Mouse (Mus musculus) urinary bladder, adult 2 months (tissue): ENCODE data around the gene Grxcr1. TPM values are rescaled to one million over a fixed set of nuclear protein-coding genes. Genes with fewer than 3 reads are reported as not detected.
A peak's percentile ranks its signal among the peaks of the same experiment; 100 is the strongest.

Experiments used
- DNase-seq: peaks from one replicate; pipeline ENCODE4 v3.0.0; 2022; ENCODE audit warnings: low spot score
- polyA plus RNA-seq: library from polyadenylated mRNA; depleted of rRNA; stranded (reverse); fragments of >200 nt; gene quantifications from 2 replicates; pipeline ENCODE4 v1.2.3, GENCODE M21; 2012; rRNA removed

The Grxcr1 gene
- polyA plus RNA-seq, result not detected in 2 replicates

GRCm38 (mm10) chr5:68031744-68032143 lies at the start of gene Grxcr1:
Gene Grxcr1 (plus strand): TSS chr5:68031835.
- DNase-seq, result no peak

- no peak for DNase-seq
These were observed 49.6 kb upstream of the Grxcr1 start for GRCm38 (mm10) chr5:67981946-67982526.

- DNase-seq, result no peak
These were observed 41.2 kb upstream of the Grxcr1 start for GRCm38 (mm10) chr5:67990426-67990825.

GRCm38 (mm10) chr5:68002611-68003010 lies 29.0 kb upstream of the Grxcr1 start:
- no peak for DNase-seq

GRCm38 (mm10) chr5:68003904-68004303 lies 27.7 kb upstream of the Grxcr1 start:
- DNase-seq, result no peak

GRCm38 (mm10) chr5:68004419-68004818 lies 27.2 kb upstream of the Grxcr1 start:
- DNase-seq, result no peak

- no peak for DNase-seq
These were observed 24.6 kb upstream of the Grxcr1 start for GRCm38 (mm10) chr5:68007074-68007473.

- no peak for DNase-seq
These were observed 20.1 kb upstream of the Grxcr1 start for GRCm38 (mm10) chr5:68011569-68011968.

- peak; percentile 65 for DNase-seq
These were observed 19.0 kb upstream of the Grxcr1 start for GRCm38 (mm10) chr5:68012618-68013017.

GRCm38 (mm10) chr5:68020870-68021269 lies 10.8 kb upstream of the Grxcr1 start:
- DNase-seq, result no peak

GRCm38 (mm10) chr5:68026658-68027422 lies 4.8 kb upstream of the Grxcr1 start:
- DNase-seq, result no peak

GRCm38 (mm10) chr5:68027474-68027873 lies 4.2 kb upstream of the Grxcr1 start:
- DNase-seq, result no peak

GRCm38 (mm10) chr5:68033345-68033744 lies 1.7 kb downstream of the Grxcr1 start:
- no peak for DNase-seq

- no peak for DNase-seq
These were observed 7.4 kb downstream of the Grxcr1 start for GRCm38 (mm10) chr5:68039077-68039476.

GRCm38 (mm10) chr5:68043339-68043738 lies 11.7 kb downstream of the Grxcr1 start:
- no peak for DNase-seq

- no peak for DNase-seq
These were observed 17.1 kb downstream of the Grxcr1 start for GRCm38 (mm10) chr5:68048783-68049182.

- DNase-seq, result no peak
These were observed 17.9 kb downstream of the Grxcr1 start for GRCm38 (mm10) chr5:68049536-68049935.

GRCm38 (mm10) chr5:68051101-68051500 lies 19.5 kb downstream of the Grxcr1 start:
- no peak for DNase-seq

- DNase-seq, result no peak
These were observed 25.9 kb downstream of the Grxcr1 start for GRCm38 (mm10) chr5:68057574-68057973.

GRCm38 (mm10) chr5:68068694-68069093 lies 37.1 kb downstream of the Grxcr1 start:
- no peak for DNase-seq

- no peak for DNase-seq
These were observed 38.7 kb downstream of the Grxcr1 start for GRCm38 (mm10) chr5:68070308-68070707.

- DNase-seq, result no peak
These were observed 40.2 kb downstream of the Grxcr1 start for GRCm38 (mm10) chr5:68071857-68072256.

GRCm38 (mm10) chr5:68086535-68087098 lies 55.0 kb downstream of the Grxcr1 start:
- no peak for DNase-seq
